Mouse (Mus musculus): ENCODE results near the gene Pdzd2.

The Pdzd2 gene

DNA sequence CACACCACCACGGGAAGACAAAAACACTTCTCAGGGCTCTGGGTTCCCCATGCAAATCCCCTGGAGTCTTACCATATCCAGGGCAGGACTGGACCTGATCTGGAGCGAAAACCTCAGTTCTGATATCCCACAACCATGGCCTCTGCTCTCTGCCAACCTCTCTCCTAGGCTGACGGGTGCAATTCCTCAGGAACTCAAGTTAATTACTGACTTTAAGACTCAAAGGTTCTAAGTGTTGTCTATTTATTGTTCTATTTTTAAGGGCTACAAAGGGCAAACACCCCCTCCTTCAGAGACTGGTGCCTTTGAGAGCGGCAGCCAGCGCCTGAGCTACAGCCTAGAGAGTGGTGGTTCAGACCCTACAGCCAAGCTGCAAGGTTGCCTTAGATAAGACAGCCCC is 65.7 kb downstream of the Pdzd2 start:
- DNase-seq (ENCODE audit: low read depth, low spot score): no peak

DNA sequence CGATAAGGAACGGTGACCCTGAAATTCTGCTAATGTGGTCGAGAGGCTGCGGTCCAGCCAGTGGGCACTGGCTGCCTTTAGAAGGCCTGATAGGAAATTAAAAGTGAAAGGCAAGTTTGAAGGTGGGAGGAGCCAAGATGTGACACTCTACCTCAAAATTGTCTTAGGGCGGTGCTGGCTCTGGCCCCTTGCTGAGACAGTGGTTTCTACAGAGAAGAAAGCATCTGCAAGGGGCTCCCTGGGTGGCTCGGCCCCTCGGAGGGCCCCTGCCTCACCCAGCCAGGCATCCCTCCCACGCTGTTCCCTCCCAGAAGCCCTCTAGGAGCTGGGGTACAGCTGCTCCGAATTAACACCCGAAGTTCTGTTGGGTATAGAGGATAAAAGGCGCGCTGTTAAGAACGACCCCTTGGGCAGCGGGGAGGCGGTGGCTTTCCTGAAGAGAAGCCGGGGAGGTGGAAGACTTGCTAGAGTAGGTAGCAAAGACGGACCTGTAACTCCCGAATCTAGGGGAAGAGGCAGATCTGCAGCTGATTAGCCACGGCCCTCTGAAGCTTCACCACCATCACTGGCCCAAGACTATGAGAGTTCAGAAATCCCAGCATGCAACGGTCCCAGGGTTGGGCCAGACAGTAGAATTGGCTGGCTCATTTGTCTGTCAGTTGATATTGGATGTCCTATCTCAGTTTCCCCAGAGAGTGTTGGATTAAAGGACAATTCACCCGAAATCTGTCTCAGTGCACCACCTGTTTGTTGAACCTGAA is 71.8 kb downstream of the Pdzd2 start:
- no peak for DNase-seq (ENCODE audit: low read depth, low spot score)

DNA sequence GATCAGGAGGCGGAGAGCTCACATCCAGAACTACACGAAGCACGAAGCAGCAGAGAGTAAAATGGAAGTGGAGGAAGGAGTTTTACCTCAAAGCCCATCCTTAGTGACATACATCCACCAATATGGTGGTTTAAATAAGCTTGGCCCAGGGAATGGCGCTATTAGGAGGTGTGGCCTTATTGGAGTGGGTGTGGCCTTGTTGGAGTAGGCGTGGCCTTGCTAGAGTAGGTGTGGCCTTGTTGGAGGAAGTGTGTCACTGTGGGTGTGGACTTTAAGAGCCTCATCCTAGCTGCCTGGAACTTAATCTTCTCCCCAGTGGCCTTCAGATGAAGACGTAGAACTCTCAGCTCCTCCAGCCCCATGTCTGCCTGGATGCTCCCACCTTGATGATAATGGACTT is 73.8 kb downstream of the Pdzd2 start:
- DNase-seq (ENCODE audit: low read depth, low spot score): no peak

DNA sequence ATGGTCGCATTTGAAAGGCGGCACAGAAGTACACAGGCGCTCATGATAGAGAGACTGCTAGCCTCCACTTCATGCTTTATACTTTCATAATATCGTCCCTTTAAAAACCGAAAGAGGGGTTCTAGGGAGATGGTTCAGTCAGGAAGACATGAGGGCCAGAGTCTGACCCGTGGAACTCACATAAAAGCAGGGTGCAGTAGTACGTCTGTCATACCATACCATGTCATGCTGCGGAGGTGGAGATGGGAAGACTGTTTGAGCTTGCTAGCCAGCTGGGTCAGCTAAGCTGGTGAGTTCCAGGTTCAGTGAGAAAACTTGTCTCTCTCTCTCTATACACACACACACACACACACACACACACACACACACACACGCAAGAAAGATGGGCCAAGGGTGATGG is 76.4 kb downstream of the Pdzd2 start:
- no peak for DNase-seq (ENCODE audit: low read depth, low spot score)

DNA sequence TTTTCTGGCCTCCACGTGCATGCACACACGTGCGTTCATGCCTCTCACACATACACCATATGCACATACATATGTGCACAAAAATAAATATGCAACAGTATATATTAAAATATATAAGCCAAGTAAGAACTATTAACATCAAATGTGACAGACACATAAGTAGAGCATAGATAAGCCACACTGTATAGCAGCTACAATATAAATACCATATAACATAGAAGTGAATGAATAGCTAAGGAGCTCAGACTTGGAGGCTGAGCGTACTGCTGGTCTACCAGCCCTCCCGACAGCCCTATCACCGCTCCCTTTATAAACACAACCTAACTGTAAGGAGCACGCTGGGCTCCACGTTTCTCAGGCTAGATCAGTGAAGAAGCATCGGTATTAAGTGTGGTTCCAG is 79.4 kb downstream of the Pdzd2 start:
- no peak for DNase-seq (ENCODE audit: low read depth, low spot score)

DNA sequence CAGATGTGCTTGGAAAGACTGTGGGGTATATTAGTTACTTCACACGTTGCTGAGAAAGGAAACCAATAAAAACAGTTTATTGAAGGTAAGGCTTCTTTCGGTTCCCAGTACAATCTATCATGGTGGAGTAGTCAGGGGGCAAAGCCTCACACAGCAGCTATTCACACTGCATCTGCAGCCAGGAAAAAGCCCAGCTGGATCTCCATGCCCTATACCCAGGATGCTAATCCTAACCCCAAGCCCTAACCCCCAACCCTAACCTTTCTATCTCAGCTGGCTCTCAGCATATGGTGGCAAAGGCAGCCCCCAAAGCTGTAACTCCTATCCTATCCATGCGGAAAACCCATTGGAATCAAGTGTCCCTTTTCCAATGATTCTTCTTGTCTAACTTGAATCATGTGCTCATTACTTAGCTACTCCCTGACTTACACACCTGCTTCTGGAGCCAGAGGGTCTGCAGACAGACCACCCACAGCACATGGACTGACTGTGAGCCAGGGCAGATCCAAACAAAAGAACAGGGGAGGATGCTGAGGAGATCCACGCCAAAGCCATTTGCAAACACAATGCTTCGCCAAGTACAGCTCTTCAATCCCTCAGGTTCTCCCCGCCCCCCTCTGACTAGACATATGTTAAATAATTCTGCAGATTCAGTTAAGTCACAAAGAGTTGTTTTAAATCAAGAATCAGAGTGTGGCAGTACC is 83.6 kb downstream of the Pdzd2 start:
- no peak for DNase-seq (ENCODE audit: low read depth, low spot score)

DNA sequence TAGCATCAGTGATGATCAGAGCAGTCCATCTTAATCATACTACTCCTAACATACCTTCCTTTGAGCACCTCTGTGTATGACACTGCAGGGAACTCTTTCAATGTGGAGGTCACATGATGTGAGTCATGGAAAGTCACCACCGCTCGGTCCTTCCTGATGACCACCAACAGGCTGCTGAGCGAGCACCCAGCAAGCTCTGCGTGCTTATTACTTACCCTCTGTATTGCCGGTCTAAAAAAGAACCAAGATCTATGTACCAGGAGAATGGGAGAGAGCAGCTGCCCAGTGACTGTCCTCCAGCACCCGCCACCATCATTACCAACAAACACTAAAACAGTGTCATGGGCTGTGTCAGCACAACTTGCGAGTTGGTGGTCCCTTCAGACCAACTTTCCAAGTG is 84.4 kb downstream of the Pdzd2 start:
- DNase-seq (ENCODE audit: low read depth, low spot score): no peak

DNA sequence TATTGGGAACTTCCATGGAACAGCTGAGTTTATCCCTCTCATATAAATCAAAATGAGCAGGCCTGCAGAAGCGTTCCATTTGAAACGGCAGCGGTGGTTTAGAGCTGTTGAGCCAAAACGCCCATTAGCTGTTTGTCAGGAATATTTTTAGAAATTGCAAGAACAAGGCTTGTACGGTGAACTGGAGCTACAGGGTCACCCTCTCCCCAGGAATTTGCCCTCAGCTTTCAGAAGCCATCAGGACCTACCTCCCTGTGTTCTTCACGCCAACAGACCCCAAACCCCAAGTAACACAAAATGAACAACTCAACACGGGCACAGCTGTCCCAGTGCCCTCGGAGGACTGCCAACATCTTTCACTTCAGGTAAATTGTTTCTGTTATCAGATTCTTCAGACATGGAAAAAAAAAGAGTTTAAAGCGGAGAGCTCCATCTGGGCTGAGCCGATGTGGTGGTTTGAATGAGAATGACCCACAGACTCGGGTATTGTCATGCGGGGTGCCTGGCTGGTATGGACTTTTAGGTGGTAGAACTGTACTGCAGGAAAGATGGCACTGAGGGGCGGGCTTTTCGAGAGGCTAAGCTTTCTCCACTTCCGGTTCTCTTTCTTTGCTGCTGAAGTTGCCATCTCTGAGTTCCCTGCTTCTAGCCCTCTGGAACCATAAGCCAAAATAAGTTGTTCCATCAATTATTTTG is 87.2 kb downstream of the Pdzd2 start:
- no peak for DNase-seq (ENCODE audit: low read depth, low spot score)

DNA sequence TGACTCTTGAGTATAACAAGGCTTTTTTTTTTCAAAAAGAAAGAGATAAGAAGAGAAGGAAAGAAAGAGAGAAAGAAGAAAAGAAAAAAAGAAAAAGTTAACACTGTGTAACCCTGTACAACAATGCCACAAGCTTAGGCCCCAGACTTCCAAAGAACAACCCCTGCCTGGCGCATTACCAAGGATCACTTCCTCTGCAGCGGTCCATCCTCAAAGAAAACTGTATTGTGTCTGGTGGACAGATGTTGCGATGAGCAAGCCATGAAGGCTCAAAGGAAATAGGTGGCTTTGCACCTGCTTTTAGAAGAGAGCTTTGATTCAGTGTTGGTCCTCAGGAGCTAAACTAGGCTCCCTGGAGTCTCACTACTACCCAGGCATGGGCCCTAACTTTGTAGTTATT is 89.5 kb downstream of the Pdzd2 start:
- DNase-seq (ENCODE audit: low read depth, low spot score): no peak

DNA sequence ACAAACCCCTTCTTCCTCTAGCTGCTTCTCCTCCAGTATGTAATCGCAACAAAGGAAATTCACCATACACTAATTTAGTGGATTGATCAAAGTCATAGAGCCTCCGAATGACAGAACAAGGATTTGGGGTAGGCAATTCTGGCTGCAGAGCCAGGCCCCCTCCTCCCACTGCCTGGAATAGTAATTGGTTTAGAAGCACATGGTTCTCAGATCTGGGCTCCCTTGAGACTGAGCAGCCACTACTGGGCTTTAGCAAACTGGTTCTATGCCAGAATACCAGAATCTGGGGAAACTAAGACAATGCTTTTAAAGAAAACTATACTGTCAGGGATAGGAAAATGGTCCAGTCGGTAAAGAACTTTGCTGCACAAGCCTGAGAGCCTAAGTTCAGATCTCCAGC is 90.0 kb downstream of the Pdzd2 start:
- DNase-seq (ENCODE audit: low read depth, low spot score): no peak

DNA sequence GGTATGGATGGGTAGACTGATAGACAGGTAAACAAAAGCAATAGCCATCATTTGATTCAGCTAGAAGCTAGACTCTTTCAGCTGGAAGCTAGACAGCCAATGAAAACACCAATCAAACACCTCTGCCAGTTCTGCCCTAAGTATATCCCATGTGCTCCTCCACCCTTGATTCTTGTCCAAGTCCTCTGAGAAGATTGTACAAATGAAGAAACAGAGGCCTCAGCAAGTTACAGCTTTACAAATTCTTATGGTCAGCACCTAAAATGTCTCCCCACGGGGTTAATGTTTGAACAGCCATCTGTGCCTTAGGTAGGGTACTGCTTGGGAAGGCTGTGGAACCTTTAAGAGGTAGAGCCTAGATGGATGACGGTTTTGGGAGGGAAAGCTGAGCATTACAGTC is 90.6 kb downstream of the Pdzd2 start:
- DNase-seq (ENCODE audit: low read depth, low spot score): no peak

DNA sequence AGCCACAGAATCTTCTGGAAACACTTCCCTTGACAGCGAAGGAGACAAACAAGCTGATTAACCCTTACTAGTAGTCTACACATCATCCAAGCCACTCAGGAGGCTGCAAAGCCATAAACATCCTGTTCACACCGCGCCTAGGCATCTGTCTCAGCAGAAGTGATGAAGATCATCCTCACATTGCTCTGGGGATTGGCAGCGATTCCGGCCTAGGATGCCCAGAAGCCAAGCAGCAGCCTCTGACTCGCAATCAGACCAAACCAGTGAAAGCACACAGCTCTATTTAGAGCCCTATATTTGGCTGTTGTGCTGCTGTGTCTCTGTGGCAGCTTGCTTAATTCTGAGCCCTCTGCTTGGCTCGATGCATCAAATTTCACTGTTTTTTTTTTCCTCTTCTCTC is 99.0 kb downstream of the Pdzd2 start:
- DNase-seq (ENCODE audit: low read depth, low spot score): no peak

DNA sequence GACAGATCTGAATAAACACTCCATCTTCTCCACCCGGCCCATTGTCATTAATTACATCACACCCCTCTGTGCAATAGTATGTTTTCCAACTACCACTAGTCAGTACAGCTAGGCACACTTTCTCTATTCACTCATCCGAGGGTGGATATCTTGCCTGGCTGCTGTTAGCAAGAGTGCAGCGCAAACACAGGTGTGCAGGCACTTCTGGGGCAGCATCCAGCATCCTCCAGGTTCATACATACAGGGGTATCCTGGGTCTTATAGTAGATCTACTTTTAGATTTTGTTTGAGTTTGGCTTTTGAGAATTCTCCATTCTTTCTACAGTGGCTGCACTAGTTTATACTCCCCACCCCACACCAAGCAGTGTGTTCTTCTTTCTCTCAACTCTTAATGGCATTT is 99.9 kb downstream of the Pdzd2 start:
- no peak for DNase-seq (ENCODE audit: low read depth, low spot score)

DNA sequence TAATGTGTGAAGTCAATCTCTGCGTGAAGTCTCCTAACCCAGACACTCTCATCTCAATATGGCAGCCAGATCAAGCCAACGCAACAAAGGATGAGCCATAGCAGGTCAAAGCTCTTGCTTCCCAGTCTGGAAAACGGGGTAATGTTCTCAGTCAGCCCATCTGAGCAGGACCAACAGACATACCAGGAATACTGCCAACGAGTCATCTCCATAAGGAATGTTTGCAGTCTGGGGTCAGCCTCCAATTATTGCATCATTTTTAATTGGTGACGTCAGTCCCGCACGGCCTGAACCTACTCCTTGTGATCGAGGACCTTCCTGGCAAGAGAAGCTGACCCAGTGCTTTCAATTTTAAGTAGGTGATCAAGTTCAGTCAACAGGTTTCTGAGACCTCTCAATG is 100.5 kb downstream of the Pdzd2 start:
- DNase-seq (ENCODE audit: low read depth, low spot score): peak; percentile 14

DNA sequence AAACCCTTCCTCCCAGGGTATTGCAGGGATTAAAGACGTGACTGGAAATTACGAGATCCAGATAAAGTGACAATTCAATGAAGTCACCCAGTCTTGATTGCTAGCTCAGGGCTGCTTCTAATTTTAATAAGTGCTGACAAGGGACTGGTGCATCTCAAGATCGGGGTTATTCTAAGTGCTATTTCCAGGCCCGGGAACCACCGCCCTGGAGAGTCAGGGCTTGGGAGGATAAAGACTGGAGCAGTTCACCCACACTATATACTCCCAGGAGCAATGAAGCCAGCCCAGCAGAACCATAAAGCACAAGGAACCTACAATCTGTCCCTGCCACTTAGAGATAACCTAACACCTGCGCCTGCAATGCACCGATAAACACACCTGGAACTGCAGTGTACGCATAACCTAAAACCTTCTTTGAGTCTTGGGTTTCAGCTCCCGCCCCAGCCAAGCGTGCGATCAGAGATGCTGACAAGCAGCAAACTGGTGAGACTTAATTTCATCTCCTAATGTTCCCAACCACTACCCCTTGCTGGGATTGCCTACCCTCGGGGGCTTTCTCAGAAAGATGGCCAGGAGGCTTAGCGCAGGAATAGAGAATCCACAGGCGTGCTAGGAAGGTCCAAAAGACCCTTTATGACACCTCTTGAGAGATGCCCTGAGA is 101.2 kb downstream of the Pdzd2 start:
- DNase-seq (ENCODE audit: low read depth, low spot score): no peak

DNA sequence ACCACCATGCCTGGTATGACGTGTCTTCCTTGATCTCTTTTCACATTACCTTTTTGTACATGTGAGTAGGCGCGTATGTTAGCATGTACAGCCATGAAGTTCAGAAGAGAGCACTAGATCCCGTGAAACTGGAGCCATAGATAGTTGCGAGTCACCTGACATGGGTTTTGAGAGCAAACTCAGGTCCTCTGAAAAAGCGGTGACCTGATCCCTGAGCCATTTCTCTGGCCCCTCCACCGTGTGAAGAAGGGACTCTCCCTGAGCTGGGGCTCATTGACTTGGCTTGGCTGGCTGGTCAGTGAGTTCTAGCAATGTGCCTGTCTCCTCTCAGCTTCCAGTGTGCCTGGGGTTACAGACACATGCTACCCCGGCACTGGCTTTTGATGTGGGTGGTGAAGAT is 102.2 kb downstream of the Pdzd2 start:
- no peak for DNase-seq (ENCODE audit: low read depth, low spot score)

DNA sequence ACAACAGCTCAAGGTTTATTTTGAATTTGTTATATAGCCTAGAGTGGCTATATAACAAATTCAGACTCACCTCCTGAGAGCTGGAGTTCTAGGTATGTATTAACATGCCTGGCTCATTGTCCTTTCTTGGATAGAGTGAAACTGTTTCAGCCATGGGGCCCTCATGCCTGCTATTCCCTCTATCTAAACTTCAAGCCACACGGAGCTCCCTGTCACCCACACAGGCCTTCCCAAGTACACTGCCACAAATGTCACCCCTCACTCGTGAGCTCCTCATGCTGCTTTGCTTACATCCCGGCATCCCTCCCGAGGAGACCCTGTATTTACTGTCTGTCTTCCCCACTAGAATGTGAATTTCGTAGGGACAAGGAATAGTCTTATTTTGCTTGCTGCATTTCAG is 103.3 kb downstream of the Pdzd2 start:
- DNase-seq (ENCODE audit: low read depth, low spot score): no peak

DNA sequence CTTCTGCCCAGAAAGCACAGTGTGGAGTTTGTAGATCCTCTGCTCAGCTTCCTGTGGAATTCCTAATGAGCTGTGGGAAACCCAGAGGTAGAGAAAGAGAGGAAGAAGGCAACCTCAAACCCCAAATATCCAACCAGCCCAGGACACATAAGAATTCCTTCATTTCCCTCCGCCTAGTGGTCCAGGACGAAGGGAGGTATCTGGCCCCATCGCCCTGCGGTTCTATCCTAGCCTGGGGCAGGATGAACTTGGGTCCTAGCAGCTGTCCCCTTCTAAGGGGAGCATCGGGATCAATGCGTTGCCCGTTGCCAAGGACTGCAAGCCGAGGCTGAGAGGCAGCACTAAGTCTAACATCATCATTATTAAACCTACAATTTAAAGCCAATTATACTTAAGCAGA is 104.8 kb downstream of the Pdzd2 start:
- no peak for DNase-seq (ENCODE audit: low read depth, low spot score)

DNA sequence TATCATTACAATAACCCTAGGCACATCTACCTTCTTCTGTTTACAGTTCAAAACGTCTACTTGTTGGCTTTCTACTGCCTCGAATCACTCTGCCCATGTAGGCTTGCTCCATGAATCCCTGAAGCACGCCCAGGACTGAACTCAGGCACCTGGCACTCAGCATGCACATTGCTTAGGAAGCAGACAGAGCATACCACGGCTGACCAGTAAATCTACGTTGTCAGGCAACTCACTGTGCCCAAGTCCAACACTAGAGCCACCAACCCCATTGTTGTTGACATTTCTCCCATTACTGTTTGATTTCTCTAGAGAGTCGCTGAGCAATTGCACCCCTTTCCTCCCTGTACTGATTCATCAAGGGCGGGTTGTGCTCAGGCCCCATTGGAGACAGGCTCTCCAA is 110.6 kb downstream of the Pdzd2 start:
- no peak for DNase-seq (ENCODE audit: low read depth, low spot score)

DNA sequence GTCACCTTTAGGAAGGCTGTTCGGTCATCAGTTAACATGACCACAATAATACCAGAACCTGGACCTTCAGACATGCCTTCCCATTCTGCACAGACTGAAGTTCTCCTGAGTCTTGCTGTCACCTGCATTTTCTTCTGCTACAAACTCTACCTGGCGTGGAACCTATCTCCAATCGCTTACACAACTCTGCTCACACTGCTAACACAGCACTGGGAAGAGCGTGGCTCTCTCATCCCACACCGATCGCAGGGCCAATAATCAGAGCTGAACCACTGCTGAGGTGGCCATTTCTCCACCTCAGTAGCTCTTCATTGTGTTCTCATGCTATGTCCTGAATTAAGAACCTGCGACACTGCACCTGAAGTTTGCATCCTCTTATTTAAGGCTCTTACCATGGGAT is 111.3 kb downstream of the Pdzd2 start:
- DNase-seq (ENCODE audit: low read depth, low spot score): no peak

DNA sequence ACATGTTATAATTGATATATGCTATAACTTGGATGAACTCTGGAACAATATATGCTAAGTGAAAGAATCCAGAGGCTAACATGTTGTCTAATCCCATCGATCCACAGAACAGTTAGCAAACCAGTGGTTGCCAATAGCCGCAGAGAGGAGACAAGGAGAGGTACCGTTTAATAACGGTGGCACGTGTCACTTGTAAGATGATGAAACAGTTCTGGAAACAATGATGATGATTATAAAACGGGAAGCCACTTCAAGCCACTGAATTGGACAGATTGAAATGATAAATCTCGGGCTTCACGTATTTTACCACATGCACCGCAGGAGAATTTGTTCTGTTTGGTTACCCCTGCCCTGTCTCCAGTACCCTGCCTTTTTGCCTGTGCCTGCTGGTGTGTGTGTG is 112.8 kb downstream of the Pdzd2 start:
- no peak for DNase-seq (ENCODE audit: low read depth, low spot score)

DNA sequence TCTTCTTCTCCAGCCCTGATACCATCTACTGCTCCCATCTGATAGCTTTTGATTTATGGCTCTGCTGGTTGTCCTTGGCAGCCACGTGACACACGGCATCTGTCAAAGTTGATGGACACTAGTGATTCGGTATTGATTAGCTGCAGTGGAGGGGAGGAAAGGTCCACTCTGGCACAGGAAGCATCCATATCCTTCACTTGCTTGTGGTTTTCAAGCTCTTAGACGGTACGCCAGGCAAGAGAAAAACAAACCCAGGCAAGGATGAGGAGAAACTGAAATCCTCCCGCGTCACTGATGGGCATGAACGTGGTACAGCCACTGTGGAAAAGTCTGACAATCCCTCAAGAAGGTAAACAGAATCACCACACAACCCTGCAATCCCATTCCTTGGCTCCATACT is 113.6 kb downstream of the Pdzd2 start:
- no peak for DNase-seq (ENCODE audit: low read depth, low spot score)
